Mouse (Mus musculus) lung, postnatal 0 days (tissue): ENCODE measurements around the gene Foxd3. TPM values are rescaled to one million over a fixed set of nuclear protein-coding genes. Genes with fewer than 3 reads are reported as not detected.

Experiments
- ATAC-seq: fragments of 200-750 bp; cut with Nextera tagmentation; 2 replicates; pipeline ENCODE4 v1.8.0; 2017; ENCODE audit warnings: moderate library complexity
- DNase-seq: peaks from one replicate; pipeline ENCODE4 v3.0.0-alpha.2; 2016; ENCODE audit warnings: low spot score
- H3K27ac ChIP-seq: fragments of 300-500 bp; sonication (generic); 2 replicates; pipeline ENCODE4 v1.5.1; 2014; ENCODE audit warnings: antibody characterized with exemption, mild to moderate bottlenecking, low read length, mixed read lengths
- H3K27me3 ChIP-seq: fragments of 300-500 bp; sonication (generic); replicated peaks from 2 replicates; pipeline ENCODE4 v1.6.1; 2014; ENCODE audit warnings: low read length, mixed read lengths; ENCODE audit not compliant: insufficient read depth
- H3K36me3 ChIP-seq: fragments of 300-500 bp; sonication (generic); 2 replicates; pipeline ENCODE4 v1.6.1; 2014; ENCODE audit warnings: low read length, mixed read lengths; ENCODE audit not compliant: insufficient read depth
- H3K4me1 ChIP-seq: fragments of 300-500 bp; sonication (generic); 2 replicates; pipeline ENCODE4 v1.6.1; 2014; ENCODE audit warnings: antibody characterized with exemption, low read depth, low read length, mixed read lengths; ENCODE audit not compliant: insufficient read depth
- H3K4me2 ChIP-seq: fragments of 300-500 bp; sonication (generic); replicated peaks from 2 replicates; pipeline ENCODE4 v1.6.1; 2014; ENCODE audit warnings: low read depth, mild to moderate bottlenecking, low read length, moderate library complexity, mixed read lengths
- H3K4me3 ChIP-seq: fragments of 300-500 bp; sonication (generic); 2 replicates; pipeline ENCODE4 v1.5.1; 2014; ENCODE audit warnings: low read depth, low read length
- H3K9ac ChIP-seq: fragments of 300-500 bp; sonication (generic); replicated peaks from 2 replicates; pipeline ENCODE4 v1.6.1; 2014; ENCODE audit warnings: low read depth, mild to moderate bottlenecking
- H3K9me3 ChIP-seq: fragments of 300-500 bp; sonication (generic); 2 replicates; pipeline ENCODE4 v1.6.1; 2016; ENCODE audit warnings: low read length, mixed read lengths
- CTCF ChIP-seq: IDR thresholded peaks from 2 replicates; pipeline ENCODE4 v1.5.1; 2016; ENCODE audit warnings: antibody characterized with exemption, mild to moderate bottlenecking
- EP300 ChIP-seq: IDR thresholded peaks from 2 replicates; pipeline ENCODE4 v1.6.1; 2016; ENCODE audit warnings: antibody characterized with exemption, mild to moderate bottlenecking, control low read depth
- WGBS: fragments of 180-500 bp; shearing (Covaris S2); extraction: QIAGEN DNeasy Blood & Tissue Kit; methylation state at CpG from one replicate; pipeline ENCODE4 v1.1.7; 2014; 5-methylcytosine and 5-hydroxymethylcytosine counted together
- polyA plus RNA-seq: library from polyadenylated mRNA; unstranded; fragments of >200 nt; fragmentation: Nextera tagmentation; extraction: Ambion mirVana; gene quantifications from 2 replicates; pipeline ENCODE4 v1.2.1, GENCODE M21; 2015

The Foxd3 gene
- polyA plus RNA-seq, 1 experiment from 2014 or later = 0.05 TPM

DNA sequence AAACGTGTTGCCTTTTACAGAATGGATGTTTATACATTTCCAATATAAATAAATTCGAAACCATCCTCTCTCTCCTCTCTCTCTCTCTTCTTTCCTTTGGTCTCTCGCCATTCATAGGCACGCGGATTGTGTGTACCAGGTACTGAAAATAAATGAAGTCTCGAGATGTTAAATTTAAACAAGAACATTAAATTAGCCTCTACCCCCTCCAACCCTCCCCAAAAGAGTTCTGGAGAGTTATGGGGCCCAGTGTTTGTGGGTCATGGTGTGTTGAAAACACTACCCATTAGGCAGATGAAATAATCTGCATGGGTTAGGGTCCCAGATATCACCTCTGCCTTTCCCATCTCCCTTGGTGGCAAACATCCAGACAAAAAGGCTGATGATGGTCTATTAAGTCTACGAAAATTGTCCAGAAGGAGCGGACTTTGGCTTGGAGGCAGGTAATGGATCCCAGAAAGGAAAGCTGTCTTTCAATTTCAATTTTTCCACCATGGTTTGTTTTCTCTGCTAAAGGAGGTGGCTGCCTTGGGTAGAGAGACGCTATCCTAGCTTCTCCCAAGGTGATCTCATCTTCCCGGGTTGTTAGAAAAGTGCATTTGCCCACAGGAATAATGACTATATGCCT lies 4.2 kb upstream of the Foxd3 start:
- Histone ChIP-seq H3K27me3 (peaks cover 84% of the 10 kb centered on the region), H3K4me1 (0 out of 2 replicates have a peak, but pooled peaks cover 7% of the 10 kb centered on the region), H3K27ac (no peak overlapping the region), H3K4me2 (no peak overlapping the region), H3K9ac (no peak overlapping the region), H3K36me3 (no peaks in the 10 kb centered on the region), H3K9me3 (no peaks in the 10 kb centered on the region), H3K4me3 (no peak overlapping the region)
- TF ChIP-seq CTCF (no peak), EP300 (no peak)
- WGBS = 23% methylated on average over 10 of the region's 10 CpGs
- no peak for ATAC-seq
- DNase-seq = no peak

DNA sequence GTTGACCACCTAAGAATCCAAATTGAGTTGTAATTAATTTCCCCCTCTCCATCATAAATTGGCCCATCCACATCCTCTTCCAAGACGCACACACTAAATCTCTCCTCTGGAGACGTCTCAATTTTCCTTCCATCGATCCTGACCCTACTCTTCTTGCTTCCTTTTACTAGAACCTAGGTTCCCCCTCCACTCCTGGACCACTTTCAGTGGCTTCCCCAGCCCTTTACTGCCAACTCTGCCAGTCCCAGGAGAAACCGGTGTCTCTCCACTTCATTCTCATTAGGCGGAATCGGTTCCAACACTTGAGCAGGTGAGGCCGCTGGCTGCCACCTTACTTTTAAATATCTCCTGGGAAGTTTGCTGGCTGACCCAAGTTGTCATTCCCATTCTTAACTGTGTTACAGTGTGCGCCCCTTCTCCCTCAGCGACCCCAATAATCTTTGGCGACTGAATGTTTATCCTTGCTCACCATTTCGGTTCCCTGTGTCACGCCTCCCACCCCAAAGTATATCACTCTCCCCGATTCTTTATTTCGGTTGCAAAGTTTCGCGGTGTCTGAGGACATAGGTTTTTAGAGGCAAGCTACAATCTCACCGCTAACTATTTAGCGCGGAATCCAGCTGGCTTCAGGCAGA lies 3.4 kb upstream of the Foxd3 start:
- no peaks in the 10 kb centered on the region for H3K36me3 ChIP-seq
- H3K4me1 ChIP-seq = 0 out of 2 replicates have a peak, but pooled peaks cover 7% of the 10 kb centered on the region
- H3K27me3 ChIP-seq = peaks cover 92% of the 10 kb centered on the region
- TF ChIP-seq CTCF = no peak
- TF ChIP-seq EP300 = no peak
- 4% methylated on average over 19 of the region's 19 CpGs for WGBS
- H3K27ac ChIP-seq = no peak overlapping the region
- no peak overlapping the region for H3K4me2 ChIP-seq
- no peak overlapping the region for H3K9ac ChIP-seq
- no peak for DNase-seq
- H3K9me3 ChIP-seq = no peaks in the 10 kb centered on the region
- H3K4me3 ChIP-seq = 0 out of 2 replicates have a peak overlapping the region, but pooled peaks have one; percentile 2
- ATAC-seq = no peak

DNA sequence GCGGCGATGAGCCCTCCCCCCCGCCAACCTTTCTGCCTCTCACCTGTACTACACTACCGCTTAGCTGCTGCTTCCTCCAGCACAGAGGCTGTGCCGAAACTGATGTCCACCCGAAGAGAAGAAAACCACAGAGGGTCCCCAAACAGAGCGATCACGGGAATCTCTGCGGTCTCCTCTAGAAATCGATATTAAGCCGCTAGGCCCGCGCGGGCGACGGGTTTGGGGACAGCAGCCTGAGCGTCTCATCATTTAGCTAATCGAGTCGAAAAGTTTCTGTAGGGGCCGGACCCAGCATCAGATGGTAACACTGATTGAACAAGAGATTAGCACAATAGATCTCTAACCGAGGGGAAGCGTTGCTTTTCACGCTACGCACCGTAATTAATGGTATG lies 2.9 kb upstream of the Foxd3 start:
- Histone ChIP-seq H3K36me3 (no peaks in the 10 kb centered on the region), H3K27me3 (peaks cover 96% of the 10 kb centered on the region), H3K4me2 (no peak overlapping the region), H3K9me3 (no peaks in the 10 kb centered on the region), H3K9ac (no peak overlapping the region), H3K27ac (no peak overlapping the region), H3K4me1 (0 out of 2 replicates have a peak, but pooled peaks cover 7% of the 10 kb centered on the region), H3K4me3 (0 out of 2 replicates have a peak overlapping the region, but pooled peaks have one; percentile 2)
- TF ChIP-seq EP300 (no peak), CTCF (no peak)
- DNase-seq = no peak
- ATAC-seq = no peak
- 2% methylated on average over 25 of the region's 25 CpGs for WGBS

DNA sequence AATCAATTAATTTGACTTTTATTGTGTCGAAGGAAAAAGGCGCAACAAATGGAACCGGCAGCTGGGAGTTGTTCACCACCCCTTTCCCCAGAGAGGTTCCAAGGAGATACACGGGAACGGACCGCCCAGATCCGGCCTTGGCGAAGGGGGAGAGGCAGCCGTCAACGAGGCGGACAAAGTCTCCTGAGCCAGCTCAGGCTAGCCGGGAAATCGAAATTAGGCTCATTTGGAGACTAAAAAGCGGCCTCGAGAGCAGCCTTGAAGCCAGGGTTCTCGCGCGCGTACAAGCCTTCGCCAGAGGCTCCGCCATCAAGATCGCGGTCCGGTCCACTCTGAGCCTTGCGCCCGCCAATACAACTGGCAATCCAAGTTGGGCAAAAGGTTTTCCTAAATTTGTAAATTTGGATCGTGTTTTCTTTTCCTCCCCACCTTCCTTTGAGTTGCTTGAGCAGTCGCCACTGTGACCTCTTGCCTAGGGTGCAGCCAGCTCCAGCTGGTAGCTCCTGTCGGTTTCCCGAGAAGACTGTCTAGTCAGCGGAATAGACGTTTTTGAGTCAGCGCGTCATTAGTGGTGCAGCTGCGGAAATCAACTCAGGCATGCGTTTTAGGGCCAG lies 2.4 kb upstream of the Foxd3 start:
- no peaks in the 10 kb centered on the region for H3K9me3 ChIP-seq
- H3K4me2 ChIP-seq = no peak overlapping the region
- TF ChIP-seq CTCF = no peak
- TF ChIP-seq EP300 = no peak
- no peaks in the 10 kb centered on the region for H3K36me3 ChIP-seq
- H3K9ac ChIP-seq = no peak overlapping the region
- WGBS = 1% methylated on average over 36 of the region's 36 CpGs
- no peak overlapping the region for H3K27ac ChIP-seq
- no peak for ATAC-seq
- no peak for DNase-seq
- peaks cover 92% of the 10 kb centered on the region for H3K27me3 ChIP-seq
- H3K4me1 ChIP-seq = 0 out of 2 replicates have a peak, but pooled peaks cover 7% of the 10 kb centered on the region
- H3K4me3 ChIP-seq = peak overlapping the region; percentile 5; the same call in 1 of the 2 replicates

DNA sequence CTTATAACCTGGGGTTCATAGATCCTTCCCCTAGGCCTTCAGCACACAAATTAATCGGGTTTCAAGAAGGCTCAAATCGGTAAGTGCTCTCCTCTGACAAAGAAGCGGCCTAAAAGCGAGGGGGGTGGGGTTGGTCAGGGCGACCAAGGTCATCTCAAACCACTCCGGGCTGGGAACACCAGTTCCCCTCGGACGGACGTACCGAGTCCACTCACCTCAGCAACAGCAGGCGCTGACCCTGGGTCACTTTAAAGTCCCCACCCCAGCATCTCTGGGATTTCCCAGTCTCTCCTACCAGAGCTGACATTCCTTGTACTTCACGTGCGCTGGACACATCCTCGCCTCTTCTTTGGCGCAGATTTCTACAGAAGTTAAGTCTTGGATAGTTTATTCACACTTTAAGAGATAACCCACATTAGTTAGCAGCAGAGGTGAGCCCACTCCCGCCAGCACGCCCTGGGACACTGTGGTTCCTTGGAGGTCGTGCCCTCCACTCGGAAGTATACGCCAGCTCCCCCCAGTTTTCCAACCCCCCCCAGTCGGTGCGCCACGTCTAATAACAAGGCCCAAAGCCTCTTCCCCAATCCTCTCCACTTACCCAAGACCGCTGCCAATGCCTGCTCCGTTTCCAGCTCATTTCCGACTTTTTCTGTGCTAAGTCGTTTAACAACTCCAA lies 1.3 kb upstream of the Foxd3 start:
- TF ChIP-seq EP300 = no peak
- TF ChIP-seq CTCF = no peak
- H3K9ac ChIP-seq = no peak overlapping the region
- H3K27me3 ChIP-seq = peaks cover 83% of the 10 kb centered on the region
- H3K27ac ChIP-seq = no peak overlapping the region
- 2% methylated on average over 27 of the region's 27 CpGs for WGBS
- H3K4me3 ChIP-seq = no peak overlapping the region
- H3K9me3 ChIP-seq = no peaks in the 10 kb centered on the region
- H3K4me1 ChIP-seq = 0 out of 2 replicates have a peak, but pooled peaks cover 7% of the 10 kb centered on the region
- DNase-seq (no peak), ATAC-seq (no peak)
- no peaks in the 10 kb centered on the region for H3K36me3 ChIP-seq
- no peak overlapping the region for H3K4me2 ChIP-seq
